Comparison of ENCODE assay signal across 9 mouse cellular contexts in the genomic region with DNA sequence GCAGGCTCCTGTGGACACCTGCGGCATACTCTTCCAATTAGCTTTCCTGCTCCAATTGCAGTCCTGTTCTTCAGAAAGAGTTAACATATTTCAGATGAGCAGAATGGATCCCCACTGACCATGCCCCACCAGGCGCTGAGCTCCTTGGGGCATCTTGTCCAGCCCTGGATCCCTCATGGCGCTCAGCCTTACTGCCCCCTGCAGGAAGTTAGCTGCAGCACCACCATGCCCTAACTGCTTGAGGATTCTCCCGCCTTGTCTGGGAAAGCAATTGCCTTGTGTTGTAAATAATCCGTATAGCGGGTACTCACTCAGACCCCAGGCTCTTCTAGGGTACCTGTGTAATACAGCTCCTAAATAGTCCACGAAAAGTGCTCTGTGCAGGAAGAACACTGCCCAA. TPM values are rescaled to one million over a fixed set of nuclear protein-coding genes. Genes with fewer than 3 reads are reported as not detected.
DNase-seq lines count a peak whose midpoint lies in the region; ATAC-seq and TF ChIP-seq lines count a peak whose summit lies in the region.
"Had no signal": no experiment of that assay in that cellular context is flagged by ENCODE, and none has a peak within 500 bp of the region (broad histone marks: within the 10 kb centered on the region; RNA-seq: fewer than 3 reads in every experiment).

No protein-coding gene starts in this region.

- H3K36me3 ChIP-seq in forebrain, embryonic 11.5 days (ENCODE audit: control insufficient read depth, insufficient read depth, low read length): no peaks in the 10 kb centered on the region; the same call in 1 of the 2 replicates
- H3K36me3 ChIP-seq in forebrain, embryonic 15.5 days: no peaks in the 10 kb centered on the region
- no peaks in the 10 kb centered on the region for H3K36me3 ChIP-seq in liver, postnatal 0 days (replicated peaks; ENCODE audit: insufficient read depth, low read length)
- 0 out of 2 replicates have a peak, but pooled peaks cover 3% of the 10 kb centered on the region for H3K36me3 ChIP-seq in liver, embryonic 11.5 days (ENCODE audit: control insufficient read depth, insufficient read depth, low read length)

- H3K9ac ChIP-seq in forebrain, embryonic 11.5 days (ENCODE audit: low read length): no peak overlapping the region
- H3K9ac ChIP-seq in forebrain, embryonic 15.5 days (replicated peaks): no peak overlapping the region
- no peak overlapping the region for H3K9ac ChIP-seq in liver, postnatal 0 days (replicated peaks)
- H3K9ac ChIP-seq in liver, embryonic 11.5 days (ENCODE audit: low read depth, low read length): no peak overlapping the region

- no peaks in the 10 kb centered on the region for H3K27me3 ChIP-seq in forebrain, embryonic 11.5 days (ENCODE audit: control insufficient read depth, insufficient read depth, low read length)
- H3K27me3 ChIP-seq in forebrain, embryonic 15.5 days: no peaks in the 10 kb centered on the region
- H3K27me3 ChIP-seq in liver, postnatal 0 days (ENCODE audit: insufficient read depth, low read length): no peaks in the 10 kb centered on the region
- H3K27me3 ChIP-seq in liver, embryonic 11.5 days (replicated peaks; ENCODE audit: control insufficient read depth, insufficient read depth, low read length): no peaks in the 10 kb centered on the region

- ATAC-seq in forebrain, embryonic 11.5 days (replicated peaks; ENCODE audit: low FRiP score): no peak
- no peak for ATAC-seq in forebrain, embryonic 15.5 days (replicated peaks)
- no peak for ATAC-seq in liver, postnatal 0 days
- ATAC-seq in liver, embryonic 11.5 days (replicated peaks; ENCODE audit: low FRiP score): no peak
- peak; percentile 80 for ATAC-seq in megakaryocyte-erythroid progenitor cell, adult 5-6 weeks (replicated peaks; ENCODE audit: low FRiP score, low TSS enrichment, poor library complexity, severe bottlenecking)

- no peak overlapping the region for H3K4me2 ChIP-seq in forebrain, embryonic 11.5 days (ENCODE audit: low read depth, low read length, severe bottlenecking)
- H3K4me2 ChIP-seq in forebrain, embryonic 15.5 days (replicated peaks): no peak overlapping the region
- no peak overlapping the region for H3K4me2 ChIP-seq in liver, postnatal 0 days (ENCODE audit: low read depth, low read length)
- H3K4me2 ChIP-seq in liver, embryonic 11.5 days: no peak overlapping the region

- peak; percentile 58 for DNase-seq in forebrain, embryonic 11.5 days (ENCODE audit: low spot score)
- DNase-seq in liver, postnatal 0 days: no peak
- DNase-seq in liver, embryonic 11.5 days (ENCODE audit: low spot score): no peak
- DNase-seq in adrenal gland, postnatal 10 days: peak; percentile 52
- DNase-seq in spleen, postnatal 4 days (ENCODE audit: low spot score in 2 of 2): no peak
- DNase-seq in spleen, postnatal 14 days (ENCODE audit: low spot score in 2 of 2): no peak
- DNase-seq: cerebellum, adult 18-20 months had no signal

- H3K4me3 ChIP-seq in forebrain, embryonic 11.5 days (ENCODE audit: low read depth, low read length): no peak overlapping the region
- no peak overlapping the region for H3K4me3 ChIP-seq in forebrain, embryonic 15.5 days
- no peak overlapping the region for H3K4me3 ChIP-seq in liver, postnatal 0 days (ENCODE audit: low read depth, low read length)
- no peak overlapping the region for H3K4me3 ChIP-seq in liver, embryonic 11.5 days (ENCODE audit: low read depth, low read length)

- peak; percentile 48 for TF ChIP-seq CTCF in liver, postnatal 0 days (IDR thresholded peaks at IDR 0.05; ENCODE audit: low read depth)

- TF ChIP-seq EP300 in liver, postnatal 0 days (IDR thresholded peaks at IDR 0.05; ENCODE audit: low read depth): no peak

- H3K4me1 ChIP-seq in forebrain, embryonic 11.5 days (replicated peaks; ENCODE audit: control insufficient read depth, insufficient read depth, low read length): no peaks in the 10 kb centered on the region
- H3K4me1 ChIP-seq in forebrain, embryonic 15.5 days: no peaks in the 10 kb centered on the region
- no peaks in the 10 kb centered on the region for H3K4me1 ChIP-seq in liver, postnatal 0 days (ENCODE audit: insufficient read depth)
- H3K4me1 ChIP-seq in liver, embryonic 11.5 days (replicated peaks; ENCODE audit: control insufficient read depth, insufficient read depth, low read length): no peaks in the 10 kb centered on the region

- H3K9me3 ChIP-seq in forebrain, embryonic 11.5 days (ENCODE audit: control insufficient read depth, low read length): no peaks in the 10 kb centered on the region
- no peaks in the 10 kb centered on the region for H3K9me3 ChIP-seq in forebrain, embryonic 15.5 days
- H3K9me3 ChIP-seq in liver, postnatal 0 days (ENCODE audit: low read length): no peaks in the 10 kb centered on the region
- H3K9me3 ChIP-seq in liver, embryonic 11.5 days (ENCODE audit: control insufficient read depth, low read length): no peaks in the 10 kb centered on the region

- no peak overlapping the region for H3K27ac ChIP-seq in forebrain, embryonic 11.5 days (ENCODE audit: low read depth, low read length)
- H3K27ac ChIP-seq in forebrain, embryonic 15.5 days (replicated peaks): no peak overlapping the region
- no peak overlapping the region for H3K27ac ChIP-seq in liver, postnatal 0 days (ENCODE audit: low read depth)
- no peak overlapping the region for H3K27ac ChIP-seq in liver, embryonic 11.5 days (ENCODE audit: low read depth, low read length)

- 85% methylated on average over 7 of the region's 7 CpGs for WGBS in forebrain, embryonic 11.5 days
- WGBS in forebrain, embryonic 15.5 days: 89% methylated on average over 7 of the region's 7 CpGs
- 78% methylated on average over 7 of the region's 7 CpGs for WGBS in liver, postnatal 0 days (ENCODE audit: insufficient replicate concordance)
- WGBS in liver, embryonic 11.5 days: 73% methylated on average over 7 of the region's 7 CpGs

RNA-seq across cellular contexts. Expression of a gene that starts 42.0 kb away (rescaled TPM):
- not detected in 2 replicates for polyA plus RNA-seq in forebrain, embryonic 11.5 days (2014; fragmentation: Nextera tagmentation; extraction: Ambion mirVana)
- 0.17 TPM in 1 of 2 replicates, not detected in the other for polyA plus RNA-seq in forebrain, embryonic 15.5 days (2015; fragmentation: Nextera tagmentation; extraction: Ambion mirVana)
- 0.09 and 0.11 TPM in 2 replicates for polyA plus RNA-seq in liver, postnatal 0 days (2015; fragmentation: Nextera tagmentation; extraction: Ambion mirVana)
- 0.15 TPM in 1 of 2 replicates, not detected in the other for polyA plus RNA-seq in liver, embryonic 11.5 days (2014; fragmentation: Nextera tagmentation; extraction: Ambion mirVana)
- 1 to 10 TPM; 1.6 to 2.5 TPM for total RNA-seq in adrenal gland, postnatal 10 days (2021)
- not detected in 2 replicates for total RNA-seq in megakaryocyte-erythroid progenitor cell, adult 5-6 weeks (2014; fragmentation: Nextera tagmentation)
- total RNA-seq in megakaryocyte-erythroid progenitor cell, adult 5-6 weeks (2017): not detected in 2 replicates

Comparison
In these comparisons a context has a peak if more than half of its experiments do, and no peak if none do; other contexts are left out.
1. DNase-seq: peak in forebrain, embryonic 11.5 days (single experiment) and adrenal gland, postnatal 10 days (single experiment); none in liver, postnatal 0 days (single experiment), liver, embryonic 11.5 days (single experiment), spleen, postnatal 4 days (0 of 2) and spleen, postnatal 14 days (0 of 2).